Mouse (Mus musculus) ES-E14 (cell line): ENCODE measurements around the gene Samd14.

Source experiments
- CHD2 ChIP-seq: IDR thresholded peaks from 2 replicates; pipeline ENCODE4 v1.6.1; 2014; ENCODE audit warnings: mild to moderate bottlenecking, low read depth, low read length, inconsistent platforms
- HCFC1 ChIP-seq: IDR thresholded peaks from 2 replicates; pipeline ENCODE4 v1.6.1; 2012; ENCODE audit warnings: low read length, inconsistent platforms, borderline replicate concordance; ENCODE audit not compliant: insufficient read depth
- MAFK ChIP-seq: IDR thresholded peaks from 2 replicates; pipeline ENCODE4 v1.6.1; 2014; ENCODE audit warnings: mild to moderate bottlenecking, low read depth, low read length, inconsistent platforms; ENCODE audit not compliant: insufficient read depth
- ZC3H11A ChIP-seq: IDR thresholded peaks from 2 replicates; pipeline ENCODE4 v1.6.1; 2012; ENCODE audit warnings: low read depth, mild to moderate bottlenecking, inconsistent platforms, low read length, borderline replicate concordance
- ZNF384 ChIP-seq: IDR thresholded peaks from 2 replicates; pipeline ENCODE4 v1.6.1; 2012; ENCODE audit warnings: low read depth, low read length, inconsistent platforms

- TF ChIP-seq ZC3H11A = no peak
- no peak for TF ChIP-seq MAFK
- TF ChIP-seq CHD2 = no peak
- no peak for TF ChIP-seq ZNF384
- TF ChIP-seq HCFC1 = no peak
Measured at GRCm38 (mm10) chr11:95023481-95023880, 13.8 kb downstream of the Samd14 start.
